Comparison of ENCODE assay signal across 1 mouse cellular context in the genomic region with DNA sequence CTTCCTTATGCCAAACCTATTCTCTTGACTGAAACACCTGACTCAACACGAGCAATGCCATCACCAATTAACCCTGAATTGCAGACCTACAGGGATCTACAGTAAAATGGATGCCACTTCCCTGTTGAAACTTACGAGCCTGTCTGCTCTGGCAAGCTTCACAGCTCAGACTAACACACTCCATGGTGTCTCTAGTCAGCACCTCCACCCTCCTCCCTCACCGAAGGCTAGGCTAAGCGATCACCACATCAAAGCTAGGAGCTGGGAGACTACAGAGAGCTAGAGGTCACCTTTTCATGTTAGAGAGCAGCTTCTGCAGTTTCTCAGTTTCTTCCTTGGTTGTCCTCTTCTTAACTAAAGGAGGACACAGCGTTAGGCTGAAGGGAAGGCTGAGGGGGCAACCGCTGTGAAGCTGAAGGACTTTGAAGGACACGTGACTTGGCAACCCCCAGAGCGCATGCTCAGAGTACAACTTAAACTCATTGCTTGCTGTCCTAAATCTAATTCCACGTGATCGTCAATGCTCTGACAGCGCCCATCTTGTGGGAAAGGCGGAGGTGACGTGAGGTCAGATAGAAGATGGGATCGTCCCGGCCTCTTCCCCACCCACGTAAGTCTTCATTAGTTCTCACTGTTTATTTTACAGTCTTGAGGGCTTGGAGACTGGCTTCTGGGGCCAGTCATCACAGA.
TF ChIP-seq lines count a peak whose summit lies in the region.

No protein-coding gene starts in this region.

TF ChIP-seq in MEL, 35 proteins besides CTCF, POLR2A, EP300 and RAD21:
- TF ChIP-seq USF1 (IDR thresholded peaks at IDR 0.05; ENCODE audit: low read depth, low read length) (no peak), MXI1 (IDR thresholded peaks at IDR 0.05; ENCODE audit: low read depth, low read length) (no peak), MEF2A (IDR thresholded peaks at IDR 0.05; ENCODE audit: extremely low read depth, insufficient replicate concordance, low read depth, low read length, poor library complexity, severe bottlenecking) (no peak), GABPA (IDR thresholded peaks at IDR 0.05; ENCODE audit: low read depth, low read length) (no peak), TCF12 (IDR thresholded peaks at IDR 0.05; ENCODE audit: low read depth, low read length) (no peak), ZKSCAN1 (IDR thresholded peaks at IDR 0.05; ENCODE audit: low read depth, low read length) (no peak), JUND (IDR thresholded peaks at IDR 0.05; ENCODE audit: low read depth, low read length) (no peak), NELFE (IDR thresholded peaks at IDR 0.05; ENCODE audit: low read depth, low read length) (no peak), CHD2 (IDR thresholded peaks at IDR 0.05; ENCODE audit: low read length) (no peak), KAT2A (conservative IDR thresholded peaks at IDR 0.05; ENCODE audit: low read depth, low read length) (no peak), NRF1 (IDR thresholded peaks at IDR 0.05; ENCODE audit: insufficient read depth, low read depth, low read length, poor library complexity, severe bottlenecking) (no peak), GATA1 (IDR thresholded peaks at IDR 0.05; ENCODE audit: low read depth, low read length) (no peak), RCOR1 (IDR thresholded peaks at IDR 0.05; ENCODE audit: low read depth, low read length) (no peak), POLR2AphosphoS5 (IDR thresholded peaks at IDR 0.05; ENCODE audit: borderline replicate concordance, low read depth, low read length) (no peak), TAL1 (IDR thresholded peaks at IDR 0.05; ENCODE audit: low read length) (no peak), MAX (IDR thresholded peaks at IDR 0.05; ENCODE audit: low read length) (no peak), MAFK (IDR thresholded peaks at IDR 0.05; ENCODE audit: borderline replicate concordance, low read depth, low read length) (no peak), ETS1 (IDR thresholded peaks at IDR 0.05; ENCODE audit: low read depth, low read length) (no peak)
